Mouse (Mus musculus) MEL (cell line): ENCODE data around the gene Vdac2. TPM values are rescaled to one million over a fixed set of nuclear protein-coding genes. Genes with fewer than 3 reads are reported as not detected.

Source experiments
- DNase-seq: peaks from one replicate; pipeline ENCODE4 v3.0.0; 2011; ENCODE audit warnings: low read depth, low spot score
- H3K27ac ChIP-seq: 2 replicates; pipeline ENCODE4 v1.5.1; 2012; ENCODE audit warnings: low read depth, mild to moderate bottlenecking, control low read depth, low read length, moderate library complexity; ENCODE audit not compliant: control insufficient read depth
- H3K27me3 ChIP-seq, 2 experiments: fragments of 150-350 bp in 1 of 2; sonication (generic) in 1 of 2; 2 replicates each; pipeline ENCODE4 v1.6.1; 2012; ENCODE audit warnings: low read length in 2 of 2, mild to moderate bottlenecking in 2 of 2, improper control_type of control experiment in 1 of 2, moderate library complexity in 1 of 2; ENCODE audit not compliant: insufficient read depth in 2 of 2, control insufficient read depth in 1 of 2
- H3K36me3 ChIP-seq, 2 experiments: 2 replicates each; pipeline ENCODE4 v1.6.1; 2012 to 2014; ENCODE audit warnings: low read length in 2 of 2, improper control_type of control experiment in 1 of 2, inconsistent platforms in 1 of 2, mild to moderate bottlenecking in 1 of 2; ENCODE audit not compliant: insufficient read depth in 2 of 2, control insufficient read depth in 1 of 2
- H3K4me1 ChIP-seq, 2 experiments: fragments of 150-350 bp in 1 of 2; sonication (generic) in 1 of 2; 2 replicates each; pipeline ENCODE4 v1.6.1; 2012; ENCODE audit warnings: low read length in 2 of 2, improper control_type of control experiment in 1 of 2, mild to moderate bottlenecking in 1 of 2; ENCODE audit not compliant: insufficient read depth in 2 of 2, control insufficient read depth in 1 of 2
- H3K4me3 ChIP-seq, 2 experiments: fragments of 150-350 bp in 1 of 2; sonication (generic) in 1 of 2; 2 replicates each; pipeline ENCODE4 v1.5.1; 2012; ENCODE audit warnings: low read depth in 2 of 2, low read length in 2 of 2, mild to moderate bottlenecking in 2 of 2, moderate library complexity in 2 of 2, control low read depth in 1 of 2, improper control_type of control experiment in 1 of 2; ENCODE audit not compliant: control insufficient read depth in 1 of 2, insufficient read depth in 1 of 2
- H3K79me2 ChIP-seq: 2 replicates; pipeline ENCODE4 v1.6.1; 2012; ENCODE audit warnings: mild to moderate bottlenecking, low read length, moderate library complexity; ENCODE audit not compliant: control insufficient read depth, poor library complexity, insufficient read depth
- H3K9ac ChIP-seq: 2 replicates; pipeline ENCODE4 v1.6.1; 2012; ENCODE audit warnings: low read depth, mild to moderate bottlenecking, control low read depth, low read length, moderate library complexity; ENCODE audit not compliant: control insufficient read depth, poor library complexity, severe bottlenecking
- H3K9me3 ChIP-seq: fragments of 150-350 bp; sonication (generic); replicated peaks from 2 replicates; pipeline ENCODE4 v1.6.1; 2012; ENCODE audit warnings: mild to moderate bottlenecking, low read length, improper control_type of control experiment, moderate library complexity; ENCODE audit not compliant: insufficient read depth
- CHD1 ChIP-seq: IDR thresholded peaks from 2 replicates; pipeline ENCODE4 v1.6.1; 2012; ENCODE audit warnings: low read depth, mild to moderate bottlenecking, inconsistent platforms, low read length, improper control_type of control experiment
- CHD2 ChIP-seq: IDR thresholded peaks from 2 replicates; pipeline ENCODE4 v1.6.1; 2011; ENCODE audit warnings: low read length, improper control_type of control experiment
- EP300 ChIP-seq, 2 experiments: IDR thresholded peaks; 2 replicates each; pipeline ENCODE4 v1.6.1; 2011; ENCODE audit warnings: improper control_type of control experiment in 2 of 2, low read length in 2 of 2, low read depth in 1 of 2, mild to moderate bottlenecking in 1 of 2
- ETS1 ChIP-seq: IDR thresholded peaks from 2 replicates; pipeline ENCODE4 v1.6.1; 2012; ENCODE audit warnings: low read depth, mild to moderate bottlenecking, inconsistent platforms, low read length, improper control_type of control experiment, moderate library complexity
- GATA1 ChIP-seq: IDR thresholded peaks from 2 replicates; pipeline ENCODE4 v1.6.1; 2011; ENCODE audit warnings: low read depth, low read length, improper control_type of control experiment
- MAZ ChIP-seq: IDR thresholded peaks from 2 replicates; pipeline ENCODE4 v1.6.1; 2012; ENCODE audit warnings: low read depth, mild to moderate bottlenecking, inconsistent platforms, low read length, improper control_type of control experiment
- MEF2A ChIP-seq: IDR thresholded peaks from 2 replicates; pipeline ENCODE4 v1.6.1; 2014; ENCODE audit warnings: low read depth, mild to moderate bottlenecking, inconsistent platforms, low read length, improper control_type of control experiment; ENCODE audit not compliant: poor library complexity, insufficient replicate concordance, severe bottlenecking; ENCODE audit errors: extremely low read depth
- MXI1 ChIP-seq: IDR thresholded peaks from 2 replicates; pipeline ENCODE4 v1.6.1; 2011; ENCODE audit warnings: mild to moderate bottlenecking, low read depth, low read length, improper control_type of control experiment
- MYB ChIP-seq: IDR thresholded peaks from 2 replicates; pipeline ENCODE4 v1.6.1; 2011; ENCODE audit warnings: mild to moderate bottlenecking, low read depth, low read length, improper control_type of control experiment
- POLR2A ChIP-seq, 2 experiments: IDR thresholded peaks; 2 replicates each; pipeline ENCODE4 v1.6.1; 2011 to 2012; ENCODE audit warnings: low read length in 2 of 2, mild to moderate bottlenecking in 2 of 2, control low read depth in 1 of 2, improper control_type of control experiment in 1 of 2, low read depth in 1 of 2, moderate library complexity in 1 of 2; ENCODE audit not compliant: control insufficient read depth in 1 of 2, insufficient read depth in 1 of 2, poor library complexity in 1 of 2
- POLR2AphosphoS2 ChIP-seq: IDR thresholded peaks from 2 replicates; pipeline ENCODE4 v1.6.1; 2011; ENCODE audit warnings: low read length, improper control_type of control experiment
- RAD21 ChIP-seq: IDR thresholded peaks from 2 replicates; pipeline ENCODE4 v1.6.1; 2011; ENCODE audit warnings: mild to moderate bottlenecking, low read depth, low read length, improper control_type of control experiment
- TAL1 ChIP-seq: IDR thresholded peaks from 2 replicates; pipeline ENCODE4 v1.6.1; 2012; ENCODE audit warnings: mild to moderate bottlenecking, inconsistent platforms, low read length, moderate library complexity, mixed read lengths
- TBP ChIP-seq: IDR thresholded peaks from 2 replicates; pipeline ENCODE4 v1.8.0; 2011; ENCODE audit warnings: low read depth, low read length, improper control_type of control experiment
- TCF12 ChIP-seq: IDR thresholded peaks from 2 replicates; pipeline ENCODE4 v1.6.1; 2014; ENCODE audit warnings: low read depth, mild to moderate bottlenecking, inconsistent platforms, low read length, improper control_type of control experiment, moderate library complexity
- UBTF ChIP-seq: IDR thresholded peaks from 2 replicates; pipeline ENCODE4 v1.6.1; 2012; ENCODE audit warnings: low read depth, mild to moderate bottlenecking, inconsistent platforms, low read length, improper control_type of control experiment, moderate library complexity, borderline replicate concordance; ENCODE audit not compliant: insufficient read depth
- ZKSCAN1 ChIP-seq: IDR thresholded peaks from 2 replicates; pipeline ENCODE4 v1.6.1; 2012; ENCODE audit warnings: low read depth, mild to moderate bottlenecking, inconsistent platforms, low read length, improper control_type of control experiment, moderate library complexity
- ZMIZ1 ChIP-seq: IDR thresholded peaks from 2 replicates; pipeline ENCODE4 v1.6.1; 2012; ENCODE audit warnings: low read depth, mild to moderate bottlenecking, inconsistent platforms, low read length, improper control_type of control experiment, moderate library complexity
- ZNF384 ChIP-seq: IDR thresholded peaks from 2 replicates; pipeline ENCODE4 v1.6.1; 2012; ENCODE audit warnings: low read depth, mild to moderate bottlenecking, inconsistent platforms, low read length, improper control_type of control experiment
- polyA plus RNA-seq, 2 experiments: library from polyadenylated mRNA; stranded (reverse) in 1 of 2; unstranded in 1 of 2; fragments of >175 nt in 1 of 2; fragments of >200 nt in 1 of 2; gene quantifications; 2 replicates each; pipeline versions ENCODE4 v1.2.1 to v1.2.4; 2012; ENCODE audit warnings: low replicate concordance in 2 of 2, low read depth in 1 of 2; ENCODE audit not compliant: insufficient read length in 2 of 2, insufficient read depth in 1 of 2, missing spikeins in 1 of 2
- total RNA-seq: library from RNA; depleted of rRNA; stranded (reverse); fragments of 300-350 nt; gene quantifications from 2 replicates; pipeline ENCODE4 v1.2.3, GENCODE M21; 2012

Gene Vdac2
- total and polyA plus RNA-seq, 3 experiments = 74.9 to 327 (median 247) TPM

DNA sequence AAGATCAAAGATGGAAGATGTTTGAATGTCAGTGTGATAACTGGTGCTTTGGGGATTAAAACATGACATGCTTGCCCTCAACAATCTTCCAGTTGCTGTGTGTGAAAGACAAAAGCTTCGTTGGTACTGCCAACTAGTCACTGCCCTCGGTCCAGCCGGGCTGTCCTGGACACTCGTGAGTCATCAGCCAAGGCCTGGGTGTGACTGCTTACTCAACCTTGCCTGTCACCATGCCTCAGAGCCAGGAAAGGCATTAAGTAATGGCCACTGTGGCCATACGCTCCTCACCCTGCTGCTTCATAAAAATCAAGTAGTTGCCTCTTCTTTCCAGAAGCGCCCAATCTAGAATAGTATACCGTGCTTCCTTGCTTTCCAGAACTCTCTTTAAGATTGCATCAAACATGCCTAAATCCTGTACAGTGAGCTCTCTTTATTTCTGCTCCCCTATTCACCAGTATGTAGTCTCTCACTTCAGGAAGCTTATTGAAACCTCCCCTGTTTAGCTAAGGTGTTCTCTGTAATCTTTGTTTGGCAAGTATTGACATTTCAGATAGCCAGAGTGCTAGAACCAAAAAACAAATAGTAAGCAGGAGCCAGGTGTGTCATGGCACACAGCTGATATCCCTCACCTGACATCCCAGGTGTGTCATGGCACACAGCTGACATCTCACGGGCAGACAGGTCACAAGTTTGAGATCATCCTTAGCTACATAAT lies 16.7 kb upstream of the Vdac2 start:
- Histone ChIP-seq H3K36me3 (peaks cover 0 to 29% of the 10 kb centered on the region in 2 experiments; a peak in 2 of 4 replicates), H3K4me3 (no peak overlapping the region), H3K4me1 (peaks cover 12 to 45% of the 10 kb centered on the region in 2 experiments), H3K27ac (peak overlapping the region; percentile 83; the same call in 1 of the 2 replicates), H3K9me3 (no peaks in the 10 kb centered on the region), H3K79me2 (no peaks in the 10 kb centered on the region), H3K9ac (no peak overlapping the region), H3K27me3 (no peaks in the 10 kb centered on the region)
- TF ChIP-seq POLR2A (IDR thresholded peaks at IDR 0.05; ENCODE audit: control insufficient read depth in 1 of 2, insufficient read depth in 1 of 2, low read depth in 1 of 2, low read length in 2 of 2, poor library complexity in 1 of 2) (no peak), ZKSCAN1 (no peak), EP300 (IDR thresholded peaks at IDR 0.05; ENCODE audit: low read depth in 1 of 2, low read length in 2 of 2) (no peak), TBP (no peak), CHD1 (no peak), ZMIZ1 (no peak), TAL1 (no peak), ETS1 (no peak), GATA1 (no peak), CHD2 (no peak), MXI1 (no peak), ZNF384 (no peak), MEF2A (no peak), MAZ (no peak)
- no peak for DNase-seq

GRCm38 (mm10) chr14:21809418-21809817 lies 15.6 kb upstream of the Vdac2 start:
- Histone ChIP-seq H3K4me1 (peaks cover 16 to 48% of the 10 kb centered on the region in 2 experiments), H3K9ac (no peak overlapping the region), H3K9me3 (no peaks in the 10 kb centered on the region), H3K79me2 (no peaks in the 10 kb centered on the region), H3K36me3 (peaks cover 0 to 31% of the 10 kb centered on the region in 2 experiments; a peak in 2 of 4 replicates), H3K27ac (no peak overlapping the region), H3K27me3 (no peaks in the 10 kb centered on the region), H3K4me3 (no peak overlapping the region)
- no peak for DNase-seq
- TF ChIP-seq ETS1 (no peak), TCF12 (no peak), RAD21 (no peak), ZMIZ1 (no peak), POLR2AphosphoS2 (no peak), MEF2A (no peak), MYB (no peak), TAL1 (no peak), GATA1 (no peak), UBTF (no peak)
